Mouse (Mus musculus) thymus, adult 2 months (tissue): ENCODE measurements around the gene Map4k4.

Experiments
- CTCF ChIP-seq: fragments of 200-500 bp; IDR thresholded peaks from 2 replicates; pipeline ENCODE4 v1.5.1; 2012; ENCODE audit warnings: mild to moderate bottlenecking, control low read depth, low read length, moderate library complexity, borderline replicate concordance; ENCODE audit not compliant: control insufficient read depth, poor library complexity, insufficient read depth; ENCODE audit errors: extremely low read depth
- POLR2A ChIP-seq: fragments of 200-500 bp; IDR thresholded peaks from 2 replicates; pipeline ENCODE4 v1.6.1; 2012; ENCODE audit warnings: mild to moderate bottlenecking, low read length, control low read depth, moderate library complexity; ENCODE audit not compliant: control insufficient read depth, poor library complexity, insufficient read depth; ENCODE audit errors: extremely low read depth

DNA sequence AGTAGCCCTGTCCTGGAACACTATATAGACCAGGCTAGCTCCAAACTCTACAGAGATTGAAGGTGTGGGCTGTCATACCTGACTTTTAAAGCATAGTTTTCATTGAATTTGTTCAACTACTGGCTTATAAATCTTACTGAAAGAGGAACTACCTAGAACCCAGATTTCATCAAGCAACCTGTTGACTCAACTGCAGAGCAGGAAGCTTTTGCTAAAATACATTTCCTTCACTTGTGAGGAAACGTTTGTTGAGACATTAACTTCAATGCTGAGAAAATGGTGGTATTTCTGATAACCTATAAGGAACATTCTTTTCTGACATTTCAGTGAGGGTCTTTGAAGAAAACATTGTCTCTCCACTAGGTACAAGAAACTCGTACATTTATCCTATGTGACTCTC is 19.9 kb downstream of the Map4k4 start:
- TF ChIP-seq POLR2A (no peak), CTCF (no peak)
